Mouse (Mus musculus) heart, postnatal 25 days (tissue): ENCODE results near the gene Ace. TPM values are rescaled to one million over a fixed set of nuclear protein-coding genes. Genes with fewer than 3 reads are reported as not detected.

ENCODE experiments used
- DNase-seq: peaks from one replicate; pipeline ENCODE4 v3.0.0; 2022; ENCODE audit warnings: low spot score
- intact Hi-C: fragments of 180-260 bp; cut with DNase I; formaldehyde crosslinking; loops from one replicate; pipeline ENCODE4 v1.15.1; 2025
- total RNA-seq, 2 experiments: library from RNA; stranded (reverse); gene quantifications; 2 replicates each; pipeline ENCODE4 v1.2.3; 2021

Ace gene
- 10 to 100 TPM; 25.2 to 26.9 TPM for total RNA-seq

GRCm38 (mm10) chr11:105967741-105968574 lies at the start of gene Ace:
TSS of gene Ace (plus strand) at chr11:105967945.
- intact Hi-C loops: loop anchor here (2.0 kb wide), 1 partner anchor 21 kb away; no protein-coding TSS in a partner anchor
- no peak for DNase-seq

- intact Hi-C loops: no loop called here
- no peak for DNase-seq
Measured at GRCm38 (mm10) chr11:105920098-105920785, 47.5 kb upstream of the Ace start.

- intact Hi-C loops: no loop called here
- no peak for DNase-seq
Measured at GRCm38 (mm10) chr11:105920836-105921235, 46.9 kb upstream of the Ace start.

GRCm38 (mm10) chr11:105921275-105921674 lies 46.5 kb upstream of the Ace start:
- no peak for DNase-seq
- intact Hi-C loops: no loop called here

GRCm38 (mm10) chr11:105922769-105923663 lies 44.7 kb upstream of the Ace start:
- intact Hi-C loops: no loop called here
- DNase-seq: no peak

GRCm38 (mm10) chr11:105927065-105928030 lies 40.4 kb upstream of the Ace start:
- intact Hi-C loops: loop anchor here (1.0 to 2.0 kb wide), 3 partner anchors 43 to 149 kb away; no protein-coding TSS in a partner anchor
- DNase-seq: no peak

GRCm38 (mm10) chr11:105928171-105928570 lies 39.6 kb upstream of the Ace start:
- DNase-seq: no peak
- intact Hi-C loops: no loop called here

GRCm38 (mm10) chr11:105931380-105931779 lies 36.4 kb upstream of the Ace start:
- no peak for DNase-seq
- intact Hi-C loops: no loop called here

GRCm38 (mm10) chr11:105933746-105934145 lies 34.0 kb upstream of the Ace start:
- intact Hi-C loops: no loop called here
- no peak for DNase-seq

GRCm38 (mm10) chr11:105934303-105934711 lies 33.4 kb upstream of the Ace start:
- no peak for DNase-seq
- intact Hi-C loops: no loop called here

GRCm38 (mm10) chr11:105934816-105935215 lies 32.9 kb upstream of the Ace start:
- peak; percentile 56 for DNase-seq
- intact Hi-C loops: no loop called here

- intact Hi-C loops: no loop called here
- no peak for DNase-seq
Measured at GRCm38 (mm10) chr11:105935496-105935895, 32.2 kb upstream of the Ace start.

GRCm38 (mm10) chr11:105936200-105936599 lies 31.5 kb upstream of the Ace start:
- peak; percentile 87 for DNase-seq

GRCm38 (mm10) chr11:105936974-105937373 lies 30.8 kb upstream of the Ace start:
- no peak for DNase-seq
- intact Hi-C loops: no loop called here

More at GRCm38 (mm10) chr11:105936200-105936599, 31.5 kb upstream of the Ace start:
- intact Hi-C loops: no loop called here

GRCm38 (mm10) chr11:105938771-105939170 lies 29.0 kb upstream of the Ace start:
- intact Hi-C loops: no loop called here
- peak; percentile 48 for DNase-seq

- intact Hi-C loops: no loop called here
- DNase-seq: no peak
Measured at GRCm38 (mm10) chr11:105941973-105942372, 25.8 kb upstream of the Ace start.

- DNase-seq: no peak
Measured at GRCm38 (mm10) chr11:105943133-105944102, 24.3 kb upstream of the Ace start.

GRCm38 (mm10) chr11:105944126-105944621 lies 23.6 kb upstream of the Ace start:
- intact Hi-C loops: no loop called here
- peak; percentile 77 for DNase-seq

More at GRCm38 (mm10) chr11:105943133-105944102, 24.3 kb upstream of the Ace start:
- intact Hi-C loops: no loop called here
